In genomic region chr2:73607609-73608008, GRCm38 (mm10) we compare ENCODE assay signal across 15 mouse cellular contexts. TPM values are rescaled to one million over a fixed set of nuclear protein-coding genes. Genes with fewer than 3 reads are reported as not detected.
DNase-seq lines count a peak whose midpoint lies in the region; ATAC-seq and TF ChIP-seq lines count a peak whose summit lies in the region.
"Had no signal": no experiment of that assay in that cellular context is flagged by ENCODE, and none has a peak within 500 bp of the region (broad histone marks: within the 10 kb centered on the region; RNA-seq: fewer than 3 reads in every experiment).

No protein-coding gene starts in this region.

- DNase-seq in heart, postnatal 0 days (ENCODE audit: low spot score), result no peak
- DNase-seq in heart, postnatal 10 days, result no peak
- peak; percentile 27 for DNase-seq in testis, postnatal 10 days (ENCODE audit: low spot score)
- DNase-seq in testis, postnatal 14 days (ENCODE audit: low spot score), result no peak
- DNase-seq in fibroblast of lung, adult 2 months (ENCODE audit: low read depth), result peak; percentile 23
- no peak for DNase-seq in cerebellum, postnatal 36 days
- DNase-seq in cerebellum, adult 18-20 months, result no peak
- no peak for DNase-seq in frontal cortex, postnatal 14 days (ENCODE audit: low spot score in 2 of 2)
- DNase-seq: adrenal gland, postnatal 36 days; cerebellum, adult 11 months; kidney, adult 9 months; left cerebral cortex, postnatal 4 days; right cerebral cortex, postnatal 25 days had no signal

- intact Hi-C loops in heart, postnatal 10 days (cut with DNase I), result no loop called here

- H3K4me3 ChIP-seq in heart, postnatal 0 days (ENCODE audit: low read depth, low read length), result no peak overlapping the region

- no peak overlapping the region for H3K27ac ChIP-seq in heart, postnatal 0 days (ENCODE audit: low read depth)

- H3K9ac ChIP-seq in heart, postnatal 0 days (replicated peaks; ENCODE audit: low read depth, low read length), result no peak overlapping the region

- WGBS in heart, postnatal 0 days, result 38% methylated on average over 4 of the region's 4 CpGs

- no peaks in the 10 kb centered on the region for H3K9me3 ChIP-seq in heart, postnatal 0 days (replicated peaks; ENCODE audit: control insufficient read depth, low read length)

- H3K36me3 ChIP-seq in heart, postnatal 0 days (replicated peaks; ENCODE audit: control insufficient read depth, insufficient read depth, low read length), result peaks cover 16% of the 10 kb centered on the region

- H3K27me3 ChIP-seq in heart, postnatal 0 days (ENCODE audit: control insufficient read depth, insufficient read depth, low read length), result no peaks in the 10 kb centered on the region

- peak; percentile 55 for ATAC-seq in heart, postnatal 0 days (ENCODE audit: insufficient read depth, low read depth)
- ATAC-seq: midbrain, embryonic 16.5 days had no signal

- no peak overlapping the region for H3K4me2 ChIP-seq in heart, postnatal 0 days (ENCODE audit: low read depth, low read length)

- no peak for TF ChIP-seq CTCF in heart, postnatal 0 days (IDR thresholded peaks at IDR 0.05; ENCODE audit: low read depth)

- H3K4me1 ChIP-seq in heart, postnatal 0 days (ENCODE audit: control insufficient read depth, insufficient read depth), result no peaks in the 10 kb centered on the region

- TF ChIP-seq EP300 in heart, postnatal 0 days (IDR thresholded peaks at IDR 0.05; ENCODE audit: low read depth), result no peak

RNA-seq across cellular contexts. Expression of gene Chrna1, which starts 27.5 kb away (rescaled TPM):
- total RNA-seq in heart, postnatal 0 days (2014; rRNA removed; ENCODE audit: low replicate concordance), result not detected in 2 replicates
- 0.03 and 0.05 TPM in 2 replicates for polyA plus RNA-seq in heart, postnatal 0 days (2015; fragmentation: Nextera tagmentation; extraction: Ambion mirVana)
- total RNA-seq in heart, postnatal 10 days (2021), result not detected
- total RNA-seq: adrenal gland, postnatal 36 days; neutrophil, adult 5-6 weeks had no signal

Comparison
In these comparisons a context has a peak if more than half of its experiments do, and no peak if none do; other contexts are left out.
1. DNase-seq: peak in testis, postnatal 10 days (single experiment) and fibroblast of lung, adult 2 months (single experiment); none in heart, postnatal 0 days (single experiment), heart, postnatal 10 days (0 of 2), testis, postnatal 14 days (single experiment), cerebellum, postnatal 36 days (0 of 2), cerebellum, adult 18-20 months (0 of 2) and frontal cortex, postnatal 14 days (0 of 2).